Mouse (Mus musculus): ENCODE data around the gene Zup1. TPM values are rescaled to one million over a fixed set of nuclear protein-coding genes. Genes with fewer than 3 reads are reported as not detected.
"Not testable (repeated sequence)": the region's sequence is repeated elsewhere in the genome, so short reads cannot be mapped to it uniquely, and the experiment has no call there.

Gene Zup1
- total RNA-seq (2021), result 10 to 100 TPM; 11.7 to 14.3 TPM
- long read RNA-seq, experiment 1, partial matches to known transcripts, result 0 of 4 reads
- long read RNA-seq, experiment 1, other reads (novel, unspliced or antisense), result 3 of 4 reads
- long read RNA-seq, experiment 2, partial matches to known transcripts, result 2 of 9 reads
- long read RNA-seq, experiment 2, other reads (novel, unspliced or antisense), result 4 of 9 reads

GRCm38 (mm10) chr10:33950803-33951583 is at the start of gene Zup1:
Gene Zup1, minus strand, starts transcription at chr10:33951269.
- DNase-seq (ENCODE audit: low spot score in 2 of 2), result peak; percentile 67 to 85

GRCm38 (mm10) chr10:33998397-33998796 is 47.3 kb upstream of the Zup1 start:
- DNase-seq (ENCODE audit: low spot score in 2 of 2), result no peak

DNA sequence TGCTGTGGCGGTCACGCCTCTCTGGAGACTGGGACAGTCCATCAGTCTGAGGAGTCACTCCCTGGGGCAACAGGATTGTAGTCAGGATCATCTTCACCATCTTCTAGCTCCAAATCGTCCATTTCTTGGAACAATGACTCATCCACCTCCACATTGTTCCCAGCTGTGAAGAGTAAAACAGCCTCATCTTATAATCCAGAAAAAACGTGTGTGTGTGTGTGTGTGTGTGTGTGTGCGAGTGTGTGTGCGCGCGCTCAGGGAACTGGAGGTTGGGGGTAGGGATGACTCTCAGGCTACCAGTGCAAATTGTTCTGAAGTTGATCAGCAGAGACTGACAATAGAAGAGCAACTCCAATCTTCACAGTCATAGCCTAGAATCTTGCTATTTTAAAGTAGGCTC is 45.6 kb upstream of the Zup1 start:
- DNase-seq (ENCODE audit: low spot score in 2 of 2), result not testable (repeated sequence)

DNA sequence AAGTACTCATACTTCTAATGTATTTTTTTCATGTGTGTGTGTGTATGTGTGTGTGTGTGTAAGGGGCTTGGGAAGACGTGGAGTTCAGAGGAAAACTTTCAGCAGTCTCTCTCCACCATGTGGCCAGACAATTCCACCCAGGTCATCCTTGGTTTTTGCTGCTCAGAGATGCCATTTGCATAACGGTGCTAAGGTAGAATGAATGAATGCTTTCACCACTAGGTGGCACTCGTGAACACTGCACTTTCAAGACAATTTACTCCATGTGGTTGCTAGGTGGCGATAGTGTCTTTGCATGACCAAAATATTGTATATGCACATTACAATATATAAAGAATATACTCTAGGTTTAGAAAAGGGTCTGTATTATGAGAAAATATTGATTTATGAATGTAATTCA is 35.7 kb upstream of the Zup1 start:
- DNase-seq (ENCODE audit: low spot score in 2 of 2), result peak; percentile 33 to 70

DNA sequence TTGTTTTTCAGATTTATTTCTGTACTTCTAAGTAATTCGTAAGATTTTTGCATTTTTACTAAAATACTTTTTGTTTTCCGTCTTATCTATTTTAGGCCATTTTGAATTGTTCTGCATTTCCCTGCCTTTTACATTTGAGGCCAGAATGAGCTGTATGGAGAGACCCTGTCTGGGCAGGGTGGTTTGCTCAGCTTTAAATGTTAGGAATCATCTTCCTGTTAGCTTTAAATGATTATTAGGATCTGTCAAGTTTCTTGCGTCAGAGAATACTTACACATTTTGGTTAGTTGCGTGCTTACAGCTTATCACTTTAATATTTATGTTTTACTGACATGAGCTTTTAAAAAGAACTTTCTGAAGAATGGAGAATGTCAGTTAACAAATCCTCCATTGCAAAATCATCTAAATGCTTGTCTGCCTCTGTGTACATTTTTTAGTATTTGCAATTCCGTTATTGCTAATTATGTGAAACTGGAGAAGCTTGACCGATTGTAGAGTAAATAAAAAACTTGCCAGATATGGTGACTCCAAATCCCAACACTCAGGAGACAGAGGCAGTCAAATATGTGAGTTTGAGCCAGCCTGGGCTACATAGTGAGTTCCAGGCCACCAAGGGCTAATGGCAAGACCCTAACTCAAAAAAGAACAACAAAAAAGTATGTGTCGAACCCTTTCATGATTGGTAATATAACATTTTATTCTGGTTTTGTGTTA is 23.9 kb upstream of the Zup1 start:
- no peak for DNase-seq (ENCODE audit: low spot score in 2 of 2)

- DNase-seq (ENCODE audit: low spot score in 2 of 2), result no peak
These were observed 1.4 kb upstream of the Zup1 start for GRCm38 (mm10) chr10:33952509-33952908.

DNA sequence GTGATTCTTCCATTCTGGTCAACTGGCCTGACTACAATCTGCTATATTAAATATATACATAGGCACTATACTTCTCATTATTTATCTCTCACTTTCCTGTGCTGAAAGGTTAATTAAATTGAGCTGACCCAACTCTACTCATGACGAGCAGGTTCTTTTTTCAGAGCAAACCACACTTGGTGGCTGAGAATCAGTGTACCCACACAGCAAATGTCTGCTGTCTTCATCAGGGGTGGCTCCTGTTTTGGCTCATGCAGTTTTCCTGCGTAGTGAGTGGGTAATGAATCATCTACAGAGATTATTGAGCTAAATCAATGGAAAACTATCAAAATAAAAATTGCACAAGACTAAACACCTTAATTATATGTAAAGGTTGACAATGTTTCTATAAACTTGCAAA is 4.7 kb downstream of the Zup1 start:
- DNase-seq (ENCODE audit: low spot score in 2 of 2), result peak in 1 of 2 experiments; percentile 12

- no peak for DNase-seq (ENCODE audit: low spot score in 2 of 2)
These were observed 5.7 kb downstream of the Zup1 start for GRCm38 (mm10) chr10:33945390-33945789.

- DNase-seq (ENCODE audit: low spot score in 2 of 2), result no peak
These were observed 10.4 kb downstream of the Zup1 start for GRCm38 (mm10) chr10:33940702-33941101.

GRCm38 (mm10) chr10:33905489-33905888 is 45.6 kb downstream of the Zup1 start:
- DNase-seq (ENCODE audit: low spot score in 2 of 2), result no peak

- peak; percentile 52 to 78 for DNase-seq (ENCODE audit: low spot score in 2 of 2)
These were observed 46.3 kb downstream of the Zup1 start, which contains the start of gene Rsph4a for GRCm38 (mm10) chr10:33904530-33905481. Gene Rsph4a, plus strand, starts transcription at chr10:33905111.

DNA sequence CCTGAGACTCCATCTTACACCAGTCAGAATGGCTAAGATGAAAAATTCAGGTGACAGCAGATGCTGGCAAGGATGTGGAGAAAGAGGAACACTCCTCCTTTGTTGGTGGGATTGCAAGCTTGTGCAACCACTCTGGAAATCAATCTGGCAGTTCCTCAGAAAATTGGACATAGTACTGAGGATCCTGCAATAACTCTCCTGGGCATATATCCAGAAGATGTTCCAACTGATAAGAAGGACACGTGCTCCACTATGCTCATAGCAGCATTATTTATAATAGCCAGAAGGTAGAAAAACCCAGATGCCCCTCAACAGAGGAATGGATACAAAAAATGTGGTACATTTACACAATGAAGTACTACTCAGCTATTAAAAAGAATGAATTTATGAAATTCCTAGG is 49.5 kb downstream of the Zup1 start:
- not testable (repeated sequence) for DNase-seq (ENCODE audit: low spot score in 2 of 2)

- DNase-seq (ENCODE audit: low spot score in 2 of 2), result not testable (repeated sequence)
These were observed 68.7 kb downstream of the Zup1 start for GRCm38 (mm10) chr10:33882411-33882810.

DNA sequence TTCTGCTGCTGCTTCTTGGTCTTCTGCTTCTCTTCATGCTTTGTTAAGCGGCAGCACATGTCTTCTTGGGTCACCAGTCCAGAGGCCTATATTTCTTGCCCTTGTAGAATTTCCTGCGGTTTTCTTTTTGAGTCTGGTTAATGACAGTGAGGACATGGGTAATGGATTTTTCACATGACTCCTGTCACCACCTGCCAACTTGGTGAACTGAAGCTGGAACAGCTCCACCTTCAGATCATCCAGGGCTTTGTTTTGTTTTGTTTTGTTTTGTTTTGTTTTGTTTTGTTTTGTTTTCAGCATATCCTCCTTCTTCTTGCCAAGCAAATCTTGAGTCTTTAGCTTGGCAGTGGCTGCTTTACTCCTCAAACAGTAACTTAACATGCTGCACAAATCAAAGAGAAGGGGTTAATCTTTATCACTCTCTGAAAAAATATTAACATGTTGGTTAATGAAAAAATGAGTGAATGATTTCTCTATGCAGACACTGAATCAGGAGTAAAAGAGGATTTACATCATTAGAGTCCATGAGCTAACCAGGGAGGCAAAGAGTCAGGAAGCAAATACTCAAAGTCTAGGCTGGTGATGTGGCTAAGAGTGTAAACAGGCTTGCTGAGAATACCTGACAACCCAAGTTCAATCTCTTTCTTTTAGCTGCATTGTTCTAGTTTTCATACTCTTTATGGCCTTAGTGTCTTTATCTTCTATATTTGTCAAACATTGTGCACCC is 78.2 kb downstream of the Zup1 start:
- no peak for DNase-seq (ENCODE audit: low spot score in 2 of 2)

GRCm38 (mm10) chr10:33870441-33870840 is 80.6 kb downstream of the Zup1 start:
- no peak for DNase-seq (ENCODE audit: low spot score in 2 of 2)

Other genes starting within 250 kb of the Zup1 start
- gene Sult3a2, start 164.6 kb downstream of the Zup1 start, total RNA-seq (2021), result under 1 TPM; 0.45 to 0.78 TPM
- not detected for gene Sult3a1, start 93.5 kb downstream of the Zup1 start, total RNA-seq (2021)
- gene Rsph4a, start 46.2 kb downstream of the Zup1 start, total RNA-seq (2021), result 1 to 10 TPM; 4.9 to 6.1 TPM
- 100 to 1,000 TPM in 1 of 2 experiments, 10 to 100 TPM in 1; 98.7 to 101 TPM for gene Rwdd1, start 68.4 kb upstream of the Zup1 start, total RNA-seq (2021)
- under 1 TPM in 1 of 2 experiments, not detected in 1; 0.33 TPM for gene Trappc3l, start 86.3 kb upstream of the Zup1 start, total RNA-seq (2021)
- not detected for gene Calhm4, start 93.0 kb upstream of the Zup1 start, total RNA-seq (2021)
- 1 to 10 TPM; 3.4 to 3.9 TPM for gene Calhm5, start 145.2 kb upstream of the Zup1 start, total RNA-seq (2021)
- under 1 TPM; 0.60 TPM for gene Calhm6, start 176.7 kb upstream of the Zup1 start, total RNA-seq (2021)

Measured in layer of hippocampus, postnatal 14 days (tissue).